Mouse (Mus musculus) embryonic fibroblast, embryonic 13.5 days (primary cell): ENCODE measurements around the gene Bcdin3d.

ENCODE experiments used
- CTCF ChIP-seq: IDR thresholded peaks from 2 replicates; pipeline ENCODE4 v1.5.1; 2011; ENCODE audit warnings: mild to moderate bottlenecking, control low read depth, low read length, moderate library complexity, borderline replicate concordance; ENCODE audit not compliant: insufficient read depth
- POLR2A ChIP-seq: IDR thresholded peaks from 2 replicates; pipeline ENCODE4 v1.6.1; 2011; ENCODE audit warnings: low read depth, mild to moderate bottlenecking, control low read depth, low read length, moderate library complexity

- TF ChIP-seq POLR2A (no peak), CTCF (no peak)
These were observed 19.8 kb downstream of the Bcdin3d start for GRCm38 (mm10) chr15:99454585-99455279.
